Mouse (Mus musculus) hematopoietic stem cell, adult 5-6 weeks (primary cell): Measurements from ENCODE around the gene Pfas. TPM values are rescaled to one million over a fixed set of nuclear protein-coding genes. Genes with fewer than 3 reads are reported as not detected.
"Not testable (repeated sequence)": the region's sequence is repeated elsewhere in the genome, so short reads cannot be mapped to it uniquely, and the experiment has no call there.

Source experiments
- ATAC-seq, 2 experiments: fragments of 125-278 bp in 1 of 2; replicated peaks in 1 of 2; 2 replicates each; pipeline ENCODE4 v1.8.0; 2016 to 2017; ENCODE audit warnings: inconsistent platforms in 2 of 2, mild to moderate bottlenecking in 2 of 2, moderate number of reproducible peaks in 2 of 2, low read depth in 1 of 2, moderate TSS enrichment in 1 of 2; ENCODE audit not compliant: low FRiP score in 2 of 2, poor library complexity in 2 of 2, severe bottlenecking in 2 of 2, insufficient read depth in 1 of 2, low TSS enrichment in 1 of 2
- total RNA-seq: library from RNA; stranded (forward); fragments of 172-1452, 232-1000 nt; gene quantifications from 2 replicates; pipeline ENCODE4 v1.2.3, GENCODE M21; 2017

The Pfas gene
- total RNA-seq, 1 experiment from 2014 or later, result 34.5 TPM

GRCm38 (mm10) chr11:69028805-69029204 is 20.5 kb upstream of the Pfas start:
- ATAC-seq, result no peak

DNA sequence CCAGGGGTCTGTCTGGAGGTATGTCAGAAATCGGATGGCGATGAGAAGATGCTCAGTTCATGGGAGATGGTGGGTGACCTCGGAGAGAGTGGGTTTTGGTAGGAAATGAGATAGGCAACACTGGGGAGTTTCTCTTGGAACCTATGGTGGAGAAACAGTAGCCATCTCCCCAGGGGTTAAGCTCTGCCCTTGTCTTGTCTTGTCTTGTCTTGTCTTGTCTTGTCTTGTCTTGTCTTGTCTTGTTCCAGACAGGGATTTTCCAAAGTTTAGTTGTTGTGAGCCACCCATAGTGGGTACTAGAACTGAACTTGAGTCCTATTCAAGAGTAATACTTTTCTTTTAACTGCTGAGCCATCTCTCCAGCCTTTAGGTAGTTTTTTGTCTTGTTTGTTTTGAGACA is 18.3 kb upstream of the Pfas start:
- ATAC-seq, result no peak

DNA sequence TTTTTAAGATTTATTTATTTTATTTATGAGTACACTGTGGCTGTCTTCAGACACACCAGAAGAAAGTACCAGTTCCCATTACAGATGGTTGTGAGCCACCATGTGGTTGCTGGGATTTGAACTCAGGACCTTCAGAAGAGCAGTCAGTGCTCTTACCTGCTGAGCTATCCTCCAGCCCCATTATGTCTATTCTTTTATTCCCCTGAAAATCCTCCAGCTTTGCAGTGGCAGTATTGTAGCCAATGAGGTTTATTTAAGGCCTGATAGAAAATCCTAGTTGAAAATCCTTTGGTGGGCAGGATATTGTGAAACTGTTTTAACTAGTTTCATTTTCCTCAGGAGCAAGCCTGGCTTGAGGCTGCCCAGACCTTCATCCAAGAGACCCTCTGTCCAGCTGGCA is 12.4 kb upstream of the Pfas start:
- ATAC-seq, result no peak

DNA sequence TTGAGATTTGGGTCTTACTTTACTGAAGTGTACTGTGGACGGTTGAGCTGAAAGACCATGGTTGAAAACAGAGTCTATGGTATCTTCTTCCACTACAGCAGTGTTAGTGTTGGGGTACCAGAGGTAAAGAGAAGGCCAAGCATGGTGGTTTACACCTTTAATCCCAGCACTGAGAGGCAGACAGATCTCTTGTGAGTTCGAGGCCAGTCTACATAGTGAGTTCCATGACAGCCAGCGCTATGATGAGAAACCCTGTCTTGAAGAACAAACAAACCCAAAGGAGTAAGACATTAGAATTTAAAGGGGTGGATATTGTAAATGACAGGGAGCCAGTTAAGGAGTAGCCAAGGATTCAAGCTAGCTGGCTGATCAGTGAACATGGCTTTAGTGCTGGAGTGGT is 8.5 kb upstream of the Pfas start:
- no peak for ATAC-seq

DNA sequence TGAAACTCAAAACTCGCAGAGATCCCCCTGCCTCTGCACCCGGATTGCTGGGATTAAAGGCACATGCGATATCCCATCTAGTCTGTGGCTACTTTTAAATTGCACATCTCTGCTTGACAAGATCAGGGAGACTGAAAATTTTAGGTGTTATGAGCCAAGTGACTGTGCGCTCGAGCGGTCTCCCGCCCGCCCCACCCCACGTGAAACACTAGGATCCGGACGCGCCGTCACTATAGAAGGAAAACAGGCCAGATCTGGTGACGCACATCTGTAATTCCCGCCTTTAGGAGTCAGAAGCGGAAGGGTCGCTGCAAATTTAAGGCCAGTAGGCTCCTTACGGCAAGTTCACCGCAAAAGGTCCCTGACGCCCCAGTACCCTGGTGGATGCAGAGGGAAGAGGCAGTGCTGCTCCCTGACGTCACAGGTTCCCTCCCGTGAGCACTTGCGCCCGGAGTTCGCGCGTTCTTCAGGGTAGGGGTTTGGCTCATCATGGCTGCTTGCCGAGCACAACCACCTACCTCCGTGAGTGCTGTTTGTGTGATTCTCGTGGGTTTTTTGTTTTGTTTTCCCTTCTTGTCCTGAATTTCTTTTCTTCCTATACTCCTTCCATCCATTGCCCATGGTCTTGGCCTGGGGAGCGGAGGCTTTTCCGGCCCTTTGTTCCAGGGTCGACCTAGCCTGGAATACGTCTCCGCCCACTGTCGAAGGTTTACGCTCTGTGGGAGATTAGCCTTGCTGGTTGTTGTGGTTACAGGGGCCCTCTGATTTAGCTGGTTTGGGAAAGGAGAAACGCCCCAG is 7.6 kb upstream of the Pfas start, which contains the start of gene Ctc1:
TSS of gene Ctc1 (plus strand) at position 268 of the 798 bp plus-strand sequence.
- peak; percentile 96 for ATAC-seq

GRCm38 (mm10) chr11:69012071-69012601 is 3.9 kb upstream of the Pfas start:
- peak; percentile 46 to 68 for ATAC-seq

DNA sequence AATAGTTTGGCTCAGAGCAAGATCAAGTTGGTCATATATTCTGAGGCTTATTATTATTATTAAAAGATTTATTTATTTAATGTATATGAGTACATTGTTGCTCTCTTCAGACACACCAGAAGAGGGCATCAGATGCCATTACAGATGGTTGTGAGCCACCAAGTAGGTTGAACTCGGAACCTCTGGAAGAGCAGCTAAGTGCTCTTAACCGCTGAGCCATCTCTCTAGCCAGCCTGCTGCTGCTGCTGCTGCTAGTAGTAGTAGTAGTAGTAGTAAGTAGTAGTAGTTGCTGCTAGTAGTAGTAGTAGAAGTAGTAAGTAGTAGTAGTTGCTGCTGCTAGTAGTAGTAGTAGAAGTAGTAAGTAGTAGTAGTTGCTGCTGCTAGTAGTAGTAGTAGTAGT is 3.2 kb upstream of the Pfas start:
- not testable (repeated sequence) for ATAC-seq

GRCm38 (mm10) chr11:69010400-69011323 is 2.4 kb upstream of the Pfas start:
- no peak for ATAC-seq

DNA sequence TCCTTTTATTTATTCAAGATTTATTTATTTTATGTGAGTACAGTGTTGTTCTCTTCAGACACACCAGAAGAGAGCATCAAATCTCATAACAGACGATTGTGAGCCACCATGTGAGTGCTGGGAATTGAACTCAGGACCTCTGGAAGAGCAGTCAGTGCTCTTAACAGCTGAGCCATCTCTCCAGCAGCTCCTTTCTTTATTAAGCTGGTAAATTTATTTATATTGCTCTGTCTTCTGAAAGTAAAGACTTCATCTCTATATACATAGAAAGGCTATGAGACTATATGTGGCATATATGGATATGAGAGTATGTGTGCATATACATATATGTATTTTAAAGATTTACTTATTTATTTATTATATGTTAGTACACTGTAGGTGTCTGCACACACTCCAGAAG is 1.2 kb upstream of the Pfas start:
- no peak for ATAC-seq

- not testable (repeated sequence) for ATAC-seq
Measured at GRCm38 (mm10) chr11:69006575-69006974, 1.7 kb downstream of the Pfas start.

- no peak for ATAC-seq
Measured at GRCm38 (mm10) chr11:69005193-69005592, 3.1 kb downstream of the Pfas start.

- ATAC-seq, result no peak
Measured at GRCm38 (mm10) chr11:69003592-69003991, 4.7 kb downstream of the Pfas start.

DNA sequence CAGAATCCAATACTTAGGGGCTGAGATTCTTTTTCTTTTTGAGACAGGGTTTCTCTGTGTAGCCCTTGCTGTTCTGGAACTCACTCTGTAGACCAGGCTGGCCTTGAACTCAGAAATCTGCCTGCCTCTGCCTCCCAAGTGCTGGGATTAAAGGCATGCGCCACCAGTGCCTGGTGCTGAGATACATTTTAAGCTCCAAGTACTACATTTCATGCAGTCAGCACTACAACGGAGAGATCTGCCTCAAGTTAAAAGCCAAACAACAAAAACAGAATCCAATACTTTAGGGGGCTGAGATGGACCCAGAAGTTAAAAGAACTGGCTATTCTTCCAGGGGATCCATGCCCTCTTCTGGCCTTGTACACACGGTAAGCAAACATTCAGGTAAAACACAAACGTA is 5.5 kb downstream of the Pfas start:
- not testable (repeated sequence) for ATAC-seq

DNA sequence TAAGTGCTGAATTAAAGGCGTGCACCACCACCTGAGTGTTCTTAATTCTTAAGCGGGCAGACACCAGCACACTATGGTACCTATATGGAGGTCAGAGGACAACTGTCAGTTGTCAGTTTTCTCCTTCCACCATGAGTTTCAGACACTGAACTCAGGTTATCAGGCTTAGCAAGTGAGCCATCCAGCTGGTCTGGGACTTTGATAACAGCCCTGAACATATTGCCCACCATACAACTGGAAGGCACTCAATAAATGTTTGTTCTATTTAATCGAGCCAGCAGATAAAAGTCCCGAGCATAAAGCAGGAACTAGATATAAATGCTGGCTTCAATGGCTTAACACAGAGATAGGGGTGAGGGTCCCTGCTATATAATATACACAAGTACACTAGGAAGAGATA is 11.2 kb downstream of the Pfas start:
- no peak for ATAC-seq

GRCm38 (mm10) chr11:68994377-68994776 is 13.9 kb downstream of the Pfas start:
- ATAC-seq, result no peak

GRCm38 (mm10) chr11:68993122-68993521 is 15.1 kb downstream of the Pfas start:
- no peak for ATAC-seq

DNA sequence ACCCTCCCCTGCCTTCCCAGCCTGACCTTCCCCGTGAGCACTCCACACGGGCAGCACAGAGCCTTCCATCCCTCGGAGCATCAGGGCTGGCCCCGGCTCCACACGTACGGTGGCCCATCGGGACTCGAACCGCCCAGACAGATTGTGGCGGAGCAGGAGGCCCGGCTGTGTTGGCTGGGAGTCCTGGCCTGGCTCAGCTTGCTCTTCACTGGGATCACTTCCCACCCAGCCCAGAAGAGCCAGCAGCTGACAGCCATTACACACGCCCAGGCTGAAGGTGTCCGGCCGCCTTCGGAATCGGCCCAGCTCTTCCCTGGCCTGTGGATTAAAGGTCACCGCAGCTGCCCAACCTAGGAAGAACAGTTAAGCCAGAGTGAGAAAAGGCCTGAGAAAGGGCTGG is 19.9 kb downstream of the Pfas start:
- no peak for ATAC-seq

- ATAC-seq, result no peak
Measured at GRCm38 (mm10) chr11:68987365-68987882, 20.8 kb downstream of the Pfas start.
